Comparison of ENCODE assay signal across 9 mouse cellular contexts in genomic region chr15:94520205-94520900, GRCm38 (mm10). TPM values are rescaled to one million over a fixed set of nuclear protein-coding genes. Genes with fewer than 3 reads are reported as not detected.
DNase-seq lines count a peak whose midpoint lies in the region; ATAC-seq and TF ChIP-seq lines count a peak whose summit lies in the region.
"Had no signal": no experiment of that assay in that cellular context is flagged by ENCODE, and none has a peak within 500 bp of the region (broad histone marks: within the 10 kb centered on the region; RNA-seq: fewer than 3 reads in every experiment).

No protein-coding gene starts in this region.

- no peak for ATAC-seq in kidney, embryonic 15.5 days (replicated peaks; ENCODE audit: low FRiP score)
- no peak for ATAC-seq in liver, embryonic 14.5 days (ENCODE audit: insufficient read depth)

- no peaks in the 10 kb centered on the region for H3K36me3 ChIP-seq in kidney, adult 2 months (ENCODE audit: control insufficient read depth, insufficient read depth, low read length)
- peaks cover 9% of the 10 kb centered on the region; the same call in 1 of the 2 replicates for H3K36me3 ChIP-seq in kidney, embryonic 15.5 days
- H3K36me3 ChIP-seq in liver, embryonic 14.5 days (replicated peaks; ENCODE audit: control insufficient read depth, insufficient read depth, low read depth) = no peaks in the 10 kb centered on the region

- H3K9ac ChIP-seq in kidney, embryonic 15.5 days = no peak overlapping the region
- H3K9ac ChIP-seq in liver, embryonic 14.5 days (replicated peaks) = no peak overlapping the region
- H3K9ac ChIP-seq: liver, embryonic 13.5 days had no signal

- H3K4me1 ChIP-seq in kidney, adult 2 months (ENCODE audit: control insufficient read depth, insufficient read depth, low read length) = no peaks in the 10 kb centered on the region
- no peaks in the 10 kb centered on the region for H3K4me1 ChIP-seq in kidney, embryonic 15.5 days
- no peaks in the 10 kb centered on the region for H3K4me1 ChIP-seq in liver, embryonic 14.5 days (replicated peaks; ENCODE audit: control insufficient read depth in 2 of 2, insufficient read depth in 2 of 2, low read length in 1 of 2)
- H3K4me1 ChIP-seq: liver, embryonic 13.5 days had no signal

- peak; percentile 54 for DNase-seq in kidney, adult 2 months
- peak; percentile 83 for DNase-seq in CD4-positive, CD25-positive, alpha-beta regulatory T cell, adult 2 months (ENCODE audit: low read depth, low spot score)
- DNase-seq in adipocyte (ENCODE audit: low spot score) = peak; percentile 87
- DNase-seq in gonadal fat pad, adult 2 months (ENCODE audit: low read depth) = peak; percentile 9
- DNase-seq in liver, embryonic 14.5 days (ENCODE audit: low read depth in 3 of 3, low spot score in 3 of 3) = peak; percentile 29 to 41 (median 33)
- DNase-seq in retina, postnatal 7 days (ENCODE audit: low read depth, low spot score) = peak; percentile 67
- DNase-seq in ovary, postnatal 10 days (ENCODE audit: low spot score) = no peak
- DNase-seq: liver, embryonic 13.5 days had no signal

- H3K27me3 ChIP-seq in kidney, adult 2 months (replicated peaks; ENCODE audit: control insufficient read depth, insufficient read depth, low read length) = no peaks in the 10 kb centered on the region; the same call in 1 of the 2 replicates
- H3K27me3 ChIP-seq in kidney, embryonic 15.5 days = no peaks in the 10 kb centered on the region
- no peaks in the 10 kb centered on the region for H3K27me3 ChIP-seq in liver, embryonic 14.5 days (ENCODE audit: control insufficient read depth, insufficient read depth, low read length)
- H3K27me3 ChIP-seq: liver, embryonic 13.5 days had no signal

- TF ChIP-seq EP300 in liver, embryonic 14.5 days (IDR thresholded peaks at IDR 0.05; ENCODE audit: low read depth) = no peak

- TF ChIP-seq CTCF in kidney, adult 2 months (conservative IDR thresholded peaks at IDR 0.05; ENCODE audit: insufficient read depth, insufficient read length, low read depth, low read length) = 0 out of 2 replicates have a peak, but pooled peaks have one; percentile 28
- peak; percentile 56; the same call in 1 of the 2 replicates for TF ChIP-seq CTCF in liver, embryonic 14.5 days (IDR thresholded peaks at IDR 0.05; ENCODE audit: low read depth)

- no peak overlapping the region for H3K27ac ChIP-seq in kidney, adult 2 months (ENCODE audit: insufficient read depth, low read depth, low read length)
- H3K27ac ChIP-seq in kidney, embryonic 15.5 days = no peak overlapping the region
- H3K27ac ChIP-seq in liver, embryonic 14.5 days = no peak overlapping the region
- H3K27ac ChIP-seq: liver, embryonic 13.5 days had no signal

- no peak overlapping the region for H3K4me2 ChIP-seq in kidney, embryonic 15.5 days
- no peak overlapping the region for H3K4me2 ChIP-seq in liver, embryonic 14.5 days (ENCODE audit: low read depth)
- H3K4me2 ChIP-seq: liver, embryonic 13.5 days had no signal

- no peak overlapping the region for H3K4me3 ChIP-seq in kidney, adult 2 months (ENCODE audit: insufficient read depth, low read depth, low read length)
- H3K4me3 ChIP-seq in kidney, embryonic 15.5 days (replicated peaks) = no peak overlapping the region
- H3K4me3 ChIP-seq in liver, embryonic 14.5 days (ENCODE audit: insufficient read depth in 1 of 2, low read depth in 2 of 2, low read length in 2 of 2) = no peak overlapping the region
- H3K4me3 ChIP-seq: liver, embryonic 13.5 days had no signal

- WGBS in kidney, adult 2 months = 29% methylated on average over 9 of the region's 9 CpGs
- 40% methylated on average over 9 of the region's 9 CpGs for WGBS in kidney, embryonic 15.5 days
- 33% methylated on average over 9 of the region's 9 CpGs for WGBS in liver, embryonic 14.5 days (ENCODE audit: insufficient replicate concordance)

- no peak for TF ChIP-seq POLR2A in kidney, adult 2 months (IDR thresholded peaks at IDR 0.05; ENCODE audit: low read depth, low read length)

- H3K9me3 ChIP-seq in kidney, embryonic 15.5 days (replicated peaks) = no peaks in the 10 kb centered on the region
- H3K9me3 ChIP-seq in liver, embryonic 14.5 days (ENCODE audit: control insufficient read depth, low read length) = no peaks in the 10 kb centered on the region
- H3K9me3 ChIP-seq: liver, embryonic 13.5 days had no signal

RNA-seq across cellular contexts. Expression of gene Pus7l, which starts 23.0 kb away (rescaled TPM):
- 1.7 and 2.1 TPM in 2 replicates for polyA plus RNA-seq in kidney, adult 2 months (2012; rRNA removed)
- 8.7 and 10.0 TPM in 2 replicates for polyA plus RNA-seq in kidney, embryonic 15.5 days (2015; fragmentation: Nextera tagmentation; extraction: Ambion mirVana)
- 2.1 and 2.8 TPM in 2 replicates for polyA plus RNA-seq in gonadal fat pad, adult 2 months (2012; rRNA removed)
- 2.3 and 2.8 TPM in 2 replicates for polyA plus RNA-seq in liver, embryonic 14.5 days (2012; rRNA removed)
- 2.6 and 2.8 TPM in 2 replicates for polyA plus RNA-seq in liver, embryonic 14.5 days (2014; fragmentation: Nextera tagmentation; extraction: Ambion mirVana)

RNA-seq across cellular contexts. Expression of gene Irak4, which starts 23.1 kb away (rescaled TPM):
- polyA plus RNA-seq in kidney, adult 2 months (2012; rRNA removed) = 5.9 and 9.7 TPM in 2 replicates
- 11.3 and 12.2 TPM in 2 replicates for polyA plus RNA-seq in kidney, embryonic 15.5 days (2015; fragmentation: Nextera tagmentation; extraction: Ambion mirVana)
- polyA plus RNA-seq in gonadal fat pad, adult 2 months (2012; rRNA removed) = 8.1 and 8.7 TPM in 2 replicates
- 0.93 and 1.7 TPM in 2 replicates for polyA plus RNA-seq in liver, embryonic 14.5 days (2012; rRNA removed)
- 1.7 and 2.0 TPM in 2 replicates for polyA plus RNA-seq in liver, embryonic 14.5 days (2014; fragmentation: Nextera tagmentation; extraction: Ambion mirVana)

RNA-seq across cellular contexts. Expression of gene Adamts20, which starts 55.1 kb away (rescaled TPM):
- polyA plus RNA-seq in kidney, adult 2 months (2012; rRNA removed) = 0.11 and 0.19 TPM in 2 replicates
- 2.1 and 3.6 TPM in 2 replicates for polyA plus RNA-seq in kidney, embryonic 15.5 days (2015; fragmentation: Nextera tagmentation; extraction: Ambion mirVana)
- polyA plus RNA-seq in gonadal fat pad, adult 2 months (2012; rRNA removed) = 0.41 and 0.49 TPM in 2 replicates
- polyA plus RNA-seq in liver, embryonic 14.5 days (2012; rRNA removed) = 0.04 and 0.09 TPM in 2 replicates
- polyA plus RNA-seq in liver, embryonic 14.5 days (2014; fragmentation: Nextera tagmentation; extraction: Ambion mirVana) = 0.10 TPM in 1 of 2 replicates, not detected in the other
